Mouse (Mus musculus): ENCODE results near the gene Alg5. TPM values are rescaled to one million over a fixed set of nuclear protein-coding genes. Genes with fewer than 3 reads are reported as not detected.

Alg5 gene
- total RNA-seq, 2 experiments from 2014 or later: 2.1 to 12.2 TPM

DNA sequence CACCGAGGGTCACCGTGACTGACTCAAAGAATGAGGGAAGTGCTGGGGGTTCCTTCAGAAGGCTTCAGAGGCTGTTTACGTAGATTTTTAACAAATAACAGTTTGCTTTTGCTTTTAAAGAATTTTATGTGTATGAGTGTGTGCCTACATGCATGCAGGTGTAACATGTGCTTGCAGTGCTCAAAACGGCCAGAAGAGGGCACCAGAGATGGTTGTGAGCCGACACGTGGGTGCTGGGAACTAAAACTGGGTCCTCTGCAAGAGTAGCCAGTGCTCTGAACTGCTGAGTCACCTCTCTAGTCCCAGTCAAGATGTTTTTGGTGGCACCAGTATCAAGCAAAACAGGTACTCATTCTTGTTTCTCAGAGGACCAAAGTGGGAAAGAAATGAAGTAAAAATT is 38.3 kb downstream of the Alg5 start:
- no peak for ATAC-seq (replicated peaks; ENCODE audit: low FRiP score, poor library complexity, severe bottlenecking)

DNA sequence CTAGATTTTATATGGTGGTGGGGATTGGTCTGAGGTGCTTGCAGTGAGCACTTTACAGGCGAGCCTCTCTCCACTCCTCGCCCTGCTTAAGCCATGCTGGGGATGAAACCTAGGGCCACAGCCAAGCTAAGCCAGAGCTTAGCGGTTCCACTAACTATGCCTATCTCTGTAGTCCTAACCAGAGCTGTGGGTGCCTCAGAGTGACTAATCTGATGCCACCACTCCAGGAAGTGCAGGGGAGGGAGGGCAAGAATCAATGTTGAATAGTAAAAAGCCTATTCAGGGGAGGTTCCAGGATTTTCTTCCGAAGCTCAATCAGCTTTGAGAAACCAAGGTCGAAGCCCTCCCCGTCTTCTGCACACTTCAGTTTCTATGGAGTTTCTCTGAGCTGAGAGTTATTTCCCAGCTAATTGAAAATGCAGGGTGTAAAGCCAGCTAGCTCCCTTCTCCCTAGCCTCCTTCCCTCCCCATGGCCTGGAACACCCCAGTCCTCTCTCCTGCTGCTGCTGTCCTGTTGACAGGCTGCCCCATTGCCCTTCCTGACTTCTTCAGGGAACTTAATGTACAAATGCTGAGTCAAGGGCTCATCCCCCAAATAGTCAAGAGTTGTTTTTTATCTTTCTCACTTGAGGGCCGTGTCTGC is 40.8 kb downstream of the Alg5 start:
- ATAC-seq (replicated peaks; ENCODE audit: low FRiP score, poor library complexity, severe bottlenecking): no peak

DNA sequence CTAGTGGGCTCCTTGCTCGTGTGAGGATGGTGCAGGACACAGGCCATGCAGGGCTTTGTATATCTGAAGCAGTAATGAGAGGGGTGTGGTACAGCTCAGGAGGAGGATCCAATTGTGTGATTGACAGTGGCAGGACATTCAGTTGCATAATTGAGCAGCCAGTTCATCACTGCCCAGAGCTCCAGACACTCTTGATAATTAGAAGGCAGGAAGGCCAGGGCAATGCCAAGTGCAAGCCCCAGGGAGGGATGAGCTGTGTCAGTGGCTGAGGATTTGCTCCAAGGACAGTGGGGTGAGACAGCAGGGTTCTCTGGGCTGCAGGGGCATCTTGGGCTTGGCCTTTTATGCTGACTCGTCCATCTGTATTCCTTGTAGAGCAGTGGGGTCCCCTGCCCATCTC is 55.3 kb downstream of the Alg5 start:
- ATAC-seq (replicated peaks; ENCODE audit: low FRiP score, poor library complexity, severe bottlenecking): no peak

DNA sequence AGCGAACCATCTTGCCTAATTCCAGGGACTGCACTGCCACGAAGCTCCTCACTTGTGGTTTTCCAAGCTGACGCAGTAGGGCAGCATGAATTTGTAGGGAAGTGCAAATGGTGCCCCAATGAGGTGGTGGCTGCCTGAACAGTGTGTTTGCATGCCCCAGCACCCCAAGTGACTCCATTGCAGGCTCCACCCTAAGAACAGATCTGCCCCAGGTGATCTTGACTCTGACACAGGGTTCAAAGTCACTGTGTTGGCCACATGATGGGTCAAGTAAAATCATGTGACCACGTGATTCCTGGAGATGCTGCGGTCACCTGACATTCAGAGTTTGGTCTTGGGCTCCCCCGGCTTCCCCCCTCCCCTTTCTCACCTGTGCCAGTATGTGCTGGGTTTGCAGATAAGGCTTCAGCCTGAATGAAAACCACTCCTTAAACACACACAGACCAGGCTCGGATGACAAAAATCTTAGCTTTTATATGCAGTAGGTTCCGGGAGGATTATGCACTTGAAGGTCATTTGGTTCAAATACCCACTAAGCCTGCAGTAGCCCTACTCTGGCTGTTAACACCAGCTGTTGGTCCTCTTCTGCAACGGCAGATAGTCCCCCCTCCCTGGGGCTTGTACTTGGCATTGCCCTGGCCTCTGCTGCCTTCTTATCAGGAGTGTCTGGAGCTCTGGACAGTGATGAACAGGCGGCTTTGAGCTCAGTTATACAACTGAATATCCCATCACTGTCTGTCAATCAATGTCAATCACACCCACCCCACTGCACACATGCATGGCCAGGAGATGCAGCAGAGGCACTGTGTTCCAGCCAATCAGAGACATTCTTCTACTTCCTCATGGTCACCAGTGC is 56.7 kb downstream of the Alg5 start:
- no peak for ATAC-seq (replicated peaks; ENCODE audit: low FRiP score, poor library complexity, severe bottlenecking)

DNA sequence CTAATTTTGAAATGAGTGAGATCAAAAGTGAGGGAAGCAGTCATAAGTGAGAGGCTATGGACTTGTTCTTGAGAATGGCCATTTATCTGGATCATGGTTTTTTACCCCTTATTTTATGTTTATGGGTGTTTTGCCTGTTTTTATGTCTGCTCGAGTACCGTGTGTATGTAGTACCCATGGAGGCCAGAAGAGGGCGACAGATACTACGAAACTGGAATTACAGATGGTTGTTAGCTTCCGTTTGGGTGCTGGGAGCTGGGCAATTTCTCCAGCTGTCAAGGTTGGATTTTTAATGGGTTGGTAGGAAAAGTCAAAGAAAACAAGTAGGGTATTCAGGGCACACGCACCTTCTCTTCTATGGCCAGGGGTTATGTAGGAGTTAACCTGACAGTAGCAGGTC is 58.4 kb downstream of the Alg5 start:
- no peak for ATAC-seq (replicated peaks; ENCODE audit: low FRiP score, poor library complexity, severe bottlenecking)

DNA sequence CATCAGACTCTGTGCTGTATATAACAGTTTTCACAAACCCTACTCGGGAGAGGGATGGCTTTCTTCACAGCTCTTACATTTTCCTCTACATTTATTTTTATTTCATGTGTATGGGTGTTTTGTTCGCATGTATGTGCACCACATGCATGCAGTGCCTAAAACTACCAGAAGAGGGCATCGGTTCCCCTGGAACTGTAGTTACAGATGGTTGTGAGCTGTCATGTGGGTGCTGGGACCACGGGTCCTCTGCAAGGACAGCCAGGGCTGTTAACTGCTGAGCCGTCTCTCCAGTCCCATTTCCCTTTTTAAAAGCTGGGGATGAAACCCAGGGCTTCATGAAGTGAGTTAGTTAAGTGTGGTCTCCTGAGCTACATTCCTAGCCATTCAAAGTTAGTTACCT is 60.0 kb downstream of the Alg5 start:
- no peak for ATAC-seq (replicated peaks; ENCODE audit: low FRiP score, poor library complexity, severe bottlenecking)

DNA sequence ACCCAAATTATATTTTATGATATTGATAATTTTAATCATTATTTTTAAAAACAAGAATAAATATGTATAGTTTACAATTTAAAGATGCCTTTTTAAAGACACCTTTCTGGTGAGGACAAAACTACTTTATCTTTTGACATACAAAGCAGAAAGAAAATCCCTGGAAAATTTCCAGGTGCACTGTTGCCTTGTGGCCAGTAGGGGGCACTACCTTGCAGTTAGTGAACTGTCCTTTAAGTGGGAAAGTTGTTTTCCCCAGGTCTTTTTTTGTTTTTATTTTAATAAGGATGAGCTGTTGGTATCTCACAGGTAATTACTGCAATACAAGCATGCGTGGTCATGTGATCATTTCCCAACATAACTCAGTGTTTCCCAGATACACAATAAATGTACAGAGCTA is 60.5 kb downstream of the Alg5 start:
- no peak for ATAC-seq (replicated peaks; ENCODE audit: low FRiP score, poor library complexity, severe bottlenecking)

DNA sequence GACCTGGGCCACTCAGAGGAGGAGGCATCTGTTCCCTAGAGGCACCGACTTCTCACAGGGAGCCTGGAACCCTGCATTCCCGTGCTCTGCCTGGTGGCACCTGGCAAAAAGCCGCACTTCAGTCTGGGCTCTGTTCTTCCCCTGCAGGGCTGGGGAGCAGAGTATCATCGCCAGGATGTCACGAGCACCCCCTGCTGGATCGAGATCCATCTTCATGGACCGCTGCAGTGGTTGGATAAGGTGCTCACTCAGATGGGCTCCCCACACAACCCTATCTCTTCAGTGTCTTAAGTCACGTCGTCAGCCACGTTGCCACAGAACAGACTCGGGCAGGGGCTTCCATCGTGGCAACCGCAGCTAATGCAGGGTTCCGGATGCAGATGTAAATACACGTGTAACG is 61.9 kb downstream of the Alg5 start:
- 0 out of 2 replicates have a peak, but pooled peaks have one; percentile 57 for ATAC-seq (replicated peaks; ENCODE audit: low FRiP score, poor library complexity, severe bottlenecking)

Other genes with a start within 250 kb of the Alg5 start
- 21.5 and 40.5 TPM in 2 replicates for gene Supt20, start 42.7 kb upstream of the Alg5 start, total RNA-seq (2015; ENCODE audit: low replicate concordance)
- gene Supt20, start 42.7 kb upstream of the Alg5 start, total RNA-seq (2017; ENCODE audit: low replicate concordance): 11.4 and 14.9 TPM in 2 replicates
- gene Gm21958, start 21.2 kb upstream of the Alg5 start, total RNA-seq (2015; ENCODE audit: low replicate concordance): not detected in 2 replicates
- 6.4 TPM in 1 of 2 replicates, not detected in the other for gene Gm21958, start 21.2 kb upstream of the Alg5 start, total RNA-seq (2017; ENCODE audit: low replicate concordance)
- 60.6 and 68.0 TPM in 2 replicates for gene Exosc8, start 146 bp upstream of the Alg5 start, total RNA-seq (2015; ENCODE audit: low replicate concordance)
- gene Exosc8, start 146 bp upstream of the Alg5 start, total RNA-seq (2017; ENCODE audit: low replicate concordance): 14.1 and 65.2 TPM in 2 replicates
- not detected in 2 replicates for gene Smad9, start 20.0 kb downstream of the Alg5 start, total RNA-seq (2015; ENCODE audit: low replicate concordance)
- gene Smad9, start 20.0 kb downstream of the Alg5 start, total RNA-seq (2017; ENCODE audit: low replicate concordance): not detected in 2 replicates
- gene Rfxap, start 72.3 kb downstream of the Alg5 start, total RNA-seq (2015; ENCODE audit: low replicate concordance): 6.1 and 8.4 TPM in 2 replicates
- gene Rfxap, start 72.3 kb downstream of the Alg5 start, total RNA-seq (2017; ENCODE audit: low replicate concordance): 7.1 and 19.2 TPM in 2 replicates
- not detected in 2 replicates for gene Sertm1, start 180.3 kb downstream of the Alg5 start, total RNA-seq (2015; ENCODE audit: low replicate concordance)
- gene Sertm1, start 180.3 kb downstream of the Alg5 start, total RNA-seq (2017; ENCODE audit: low replicate concordance): not detected in 2 replicates